Mouse (Mus musculus) spleen, adult 2 months (tissue): ENCODE data around the gene Tmem184b. TPM values are rescaled to one million over a fixed set of nuclear protein-coding genes. Genes with fewer than 3 reads are reported as not detected.

Experiments used
- DNase-seq, 2 experiments: peaks; one replicate each; pipeline versions ENCODE4 v3.0.0 to v3.0.0-alpha.2; 2012 to 2021; ENCODE audit warnings: low spot score in 2 of 2, low read depth in 1 of 2
- H3K27ac ChIP-seq: fragments of 200-500 bp; 2 replicates; pipeline ENCODE4 v1.5.1; 2012; ENCODE audit warnings: low read length, inconsistent platforms; ENCODE audit not compliant: insufficient read depth
- H3K27me3 ChIP-seq: fragments of 200-500 bp; 2 replicates; pipeline ENCODE4 v1.6.1; 2012; ENCODE audit warnings: mild to moderate bottlenecking, moderate library complexity, low read length, inconsistent platforms; ENCODE audit not compliant: control insufficient read depth, insufficient read depth
- H3K36me3 ChIP-seq: fragments of 200-500 bp; 2 replicates; pipeline ENCODE4 v1.6.1; 2012; ENCODE audit warnings: mild to moderate bottlenecking, low read length, inconsistent platforms; ENCODE audit not compliant: control insufficient read depth, insufficient read depth
- H3K4me1 ChIP-seq: fragments of 200-500 bp; 2 replicates; pipeline ENCODE4 v1.6.1; 2011; ENCODE audit warnings: inconsistent platforms; ENCODE audit not compliant: control insufficient read depth, insufficient read depth, insufficient read length
- H3K4me3 ChIP-seq: fragments of 200-500 bp; 2 replicates; pipeline ENCODE4 v1.5.1; 2011; ENCODE audit warnings: mild to moderate bottlenecking, inconsistent platforms; ENCODE audit not compliant: insufficient read depth, insufficient read length; ENCODE audit errors: extremely low read depth
- CTCF ChIP-seq: fragments of 200-500 bp; IDR thresholded peaks from 2 replicates; pipeline ENCODE4 v1.5.1; 2011; ENCODE audit warnings: mild to moderate bottlenecking, inconsistent platforms; ENCODE audit not compliant: insufficient read depth, insufficient read length, insufficient replicate concordance; ENCODE audit errors: extremely low read depth
- POLR2A ChIP-seq: fragments of 200-500 bp; IDR thresholded peaks from 2 replicates; pipeline ENCODE4 v1.6.1; 2011; ENCODE audit warnings: low read depth, low read length, inconsistent platforms
- WGBS: fragments of 180-500 bp; shearing (Covaris S2); methylation state at CpG from one replicate; pipeline ENCODE4 v1.1.7; 2018; 5-methylcytosine and 5-hydroxymethylcytosine counted together
- polyA plus RNA-seq: library from polyadenylated mRNA; depleted of rRNA; stranded (reverse); fragments of >200 nt; gene quantifications from 2 replicates; pipeline ENCODE4 v1.2.3, GENCODE M21; 2012

Gene Tmem184b
- polyA plus RNA-seq, 1 experiment: 89.7 TPM

DNA sequence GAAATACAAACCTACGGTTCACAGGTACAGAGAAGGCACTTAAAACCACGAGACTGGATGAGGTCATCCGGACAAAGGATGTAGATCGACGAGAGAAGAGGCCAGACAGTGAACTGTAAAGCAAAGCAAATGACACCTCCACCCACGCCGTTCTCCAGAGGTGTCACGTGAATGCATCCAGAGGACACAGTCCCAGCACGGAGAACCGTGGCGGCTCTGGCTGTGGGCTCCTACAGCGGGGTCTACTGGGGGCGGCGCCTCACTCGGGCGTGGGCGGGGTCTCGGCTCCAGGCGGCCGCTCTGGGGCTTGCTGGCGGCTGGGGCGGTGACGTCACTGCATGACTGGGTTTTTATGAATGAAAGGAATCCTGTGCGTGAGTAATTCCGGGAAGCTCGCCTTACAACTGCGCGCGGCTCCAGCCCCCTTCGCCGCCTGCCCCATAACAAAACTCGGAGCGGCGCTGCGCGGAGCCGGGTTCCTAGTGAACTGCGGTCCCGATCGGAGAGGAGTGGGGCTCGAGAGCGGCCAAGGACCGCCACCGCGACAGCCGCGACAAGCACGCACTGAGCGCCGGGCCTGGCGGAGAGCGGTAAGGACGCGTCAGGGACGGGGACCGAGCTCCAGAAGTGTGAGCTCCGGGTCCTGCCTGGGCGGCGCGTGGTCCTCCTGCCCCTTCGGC lies 56.1 kb downstream of the Tmem184b start:
- TF ChIP-seq POLR2A (no peak), CTCF (no peak)
- Histone ChIP-seq H3K4me3 (peak overlapping the region; percentile 82), H3K4me1 (peaks cover 15% of the 10 kb centered on the region), H3K27ac (peak overlapping the region; percentile 27), H3K27me3 (no peaks in the 10 kb centered on the region), H3K36me3 (no peaks in the 10 kb centered on the region)
- under 1% methylated on average over 61 of the region's 61 CpGs for WGBS
- peak; percentile 81 to 83 for DNase-seq

GRCm38 (mm10) chr15:79346051-79346793 lies 57.1 kb downstream of the Tmem184b start, which contains the start of gene Maff:
Gene Maff, plus strand, starts transcription at chr15:79346621.
- no peaks in the 10 kb centered on the region for H3K36me3 ChIP-seq
- no peak for DNase-seq
- H3K4me1 ChIP-seq: peaks cover 14% of the 10 kb centered on the region
- H3K4me3 ChIP-seq: peak within 1 kb of the TSS; percentile 82
- TF ChIP-seq CTCF (no peak), POLR2A (no peak)
- 62% methylated on average over 8 of the region's 8 CpGs for WGBS
- no peaks in the 10 kb centered on the region for H3K27me3 ChIP-seq
- peak within 1 kb of the TSS; percentile 27 for H3K27ac ChIP-seq

DNA sequence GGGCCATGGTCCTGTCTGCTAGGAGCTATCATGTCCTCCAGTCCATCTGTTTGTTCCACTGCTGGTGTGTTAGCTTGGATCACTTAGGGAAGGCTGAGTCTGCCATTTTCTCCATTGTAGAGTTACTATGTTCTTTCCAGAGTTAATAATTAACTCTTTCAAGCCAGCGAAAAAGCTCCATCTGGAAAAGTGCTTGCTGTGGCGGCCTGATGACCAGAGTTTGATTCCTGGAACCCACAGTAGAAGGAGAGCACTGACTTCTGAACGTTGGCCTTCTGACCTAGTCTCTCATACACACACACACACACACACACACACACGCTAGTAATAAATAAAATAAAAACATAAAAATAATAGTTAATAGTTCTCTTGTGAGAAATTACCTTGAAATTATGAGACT lies 58.7 kb downstream of the Tmem184b start:
- Histone ChIP-seq H3K4me1 (peaks cover 8% of the 10 kb centered on the region; the same call in 1 of the 2 replicates), H3K4me3 (no peak overlapping the region)
- 86% methylated on average over 4 of the region's 4 CpGs for WGBS

DNA sequence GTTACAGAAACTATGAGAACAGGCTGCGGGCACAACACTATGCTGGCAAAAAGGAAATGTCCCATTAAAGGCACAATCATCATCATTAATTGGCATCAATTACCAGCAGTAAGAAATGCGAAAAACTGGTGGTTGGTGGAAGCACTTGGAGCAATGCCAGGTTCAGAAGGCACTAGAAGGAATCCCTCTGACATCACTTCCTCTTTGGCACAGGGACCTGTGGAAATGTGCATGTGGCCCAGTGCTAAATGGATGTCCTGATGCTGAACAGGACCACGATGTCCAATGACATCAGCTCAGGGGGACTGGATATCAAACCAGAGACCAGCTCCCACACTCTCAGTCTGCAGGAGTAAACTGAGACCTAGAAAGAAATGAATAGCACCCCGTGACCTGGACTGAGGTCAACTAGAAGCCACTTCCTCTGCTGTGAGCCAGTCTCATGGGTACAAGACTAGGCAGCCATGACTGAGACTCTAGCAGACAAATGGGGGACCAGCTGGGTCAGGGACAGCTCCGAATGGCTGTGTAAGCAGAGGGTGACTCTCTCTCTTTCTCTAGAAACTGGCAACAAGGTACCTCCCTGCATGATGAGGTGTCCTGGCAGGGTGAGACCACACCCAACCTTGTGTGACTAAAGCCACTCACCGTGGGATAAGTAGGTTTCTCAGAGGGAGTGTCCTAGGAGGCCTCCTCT lies 60.6 kb downstream of the Tmem184b start:
- DNase-seq: no peak
- H3K36me3 ChIP-seq: no peaks in the 10 kb centered on the region
- WGBS: 52% methylated on average over 6 of the region's 6 CpGs
- no peak for TF ChIP-seq POLR2A
- no peak for TF ChIP-seq CTCF
- no peak overlapping the region for H3K4me3 ChIP-seq
- no peak overlapping the region for H3K27ac ChIP-seq
- H3K4me1 ChIP-seq: peaks cover 2% of the 10 kb centered on the region; the same call in 1 of the 2 replicates
- no peaks in the 10 kb centered on the region for H3K27me3 ChIP-seq

More for the DNA sequence above, 58.7 kb downstream of the Tmem184b start:
- Histone ChIP-seq H3K36me3 (no peaks in the 10 kb centered on the region), H3K27ac (no peak overlapping the region), H3K27me3 (no peaks in the 10 kb centered on the region)
- no peak for TF ChIP-seq POLR2A
- TF ChIP-seq CTCF: no peak
- no peak for DNase-seq

- Histone ChIP-seq H3K36me3 (no peaks in the 10 kb centered on the region), H3K4me1 (peaks cover 6% of the 10 kb centered on the region; the same call in 1 of the 2 replicates), H3K27me3 (no peaks in the 10 kb centered on the region), H3K4me3 (no peak overlapping the region), H3K27ac (no peak overlapping the region)
- WGBS: 60% methylated on average over 5 of the region's 5 CpGs
- no peak for DNase-seq
- no peak for TF ChIP-seq POLR2A
- no peak for TF ChIP-seq CTCF
These were observed 64.4 kb downstream of the Tmem184b start for GRCm38 (mm10) chr15:79338978-79339377.

- Histone ChIP-seq H3K27me3 (no peaks in the 10 kb centered on the region), H3K4me1 (peaks cover 4% of the 10 kb centered on the region; the same call in 1 of the 2 replicates), H3K4me3 (no peak overlapping the region), H3K27ac (no peak overlapping the region), H3K36me3 (no peaks in the 10 kb centered on the region)
- no peak for TF ChIP-seq POLR2A
- no peak for TF ChIP-seq CTCF
- DNase-seq: no peak
- 56% methylated on average over 7 of the region's 7 CpGs for WGBS
These were observed 68.2 kb downstream of the Tmem184b start for GRCm38 (mm10) chr15:79335061-79335655.
